Mouse (Mus musculus): ENCODE results near the gene Cox7a2. TPM values are rescaled to one million over a fixed set of nuclear protein-coding genes. Genes with fewer than 3 reads are reported as not detected.
A peak's percentile ranks its signal among the peaks of the same experiment; 100 is the strongest.

Gene Cox7a2
- 100 to 1,000 TPM; 412 to 418 TPM for total RNA-seq (2021)
- long read RNA-seq, experiment 1, transcript Cox7a2-201 (4 exons, 659 nt), result major isoform, 504 of 542 reads
- long read RNA-seq, experiment 1, partial matches to known transcripts, result 5 of 542 reads
- long read RNA-seq, experiment 1, other reads (novel, unspliced or antisense), result 29 of 542 reads
- long read RNA-seq, experiment 2, transcript Cox7a2-201 (4 exons, 659 nt), result major isoform, 387 of 430 reads
- long read RNA-seq, experiment 2, partial matches to known transcripts, result 2 of 430 reads
- long read RNA-seq, experiment 2, other reads (novel, unspliced or antisense), result 38 of 430 reads

DNA sequence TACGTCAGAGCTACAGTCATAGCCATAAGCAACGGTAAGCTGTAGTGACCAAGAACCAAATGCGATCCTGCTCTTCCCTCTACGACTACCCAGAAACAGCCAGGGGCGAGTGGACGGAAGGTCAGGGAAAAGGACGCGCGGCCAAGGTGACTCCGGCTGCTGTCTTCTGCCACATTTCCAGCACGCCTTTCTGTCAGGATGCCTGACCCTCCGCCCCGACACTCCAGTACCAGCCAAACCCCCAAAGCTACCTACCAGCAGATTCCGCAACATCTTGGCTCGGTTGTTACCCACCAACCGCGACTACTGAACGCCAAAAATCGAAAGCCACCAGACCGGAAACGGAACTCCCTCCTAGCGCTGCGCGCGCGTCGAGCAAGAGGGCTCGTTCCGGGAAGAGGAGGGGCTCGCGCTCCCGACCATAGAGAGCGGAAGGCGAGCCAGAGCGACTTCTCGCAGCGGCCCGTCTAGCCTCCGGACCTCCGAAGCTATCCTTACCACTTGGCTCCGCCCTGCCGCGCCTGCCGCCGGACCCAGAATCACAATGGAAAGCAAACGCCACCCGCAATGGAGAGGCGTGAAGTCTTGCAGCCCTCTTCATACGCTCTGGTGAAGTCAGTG, at the start of gene Cox7a2:
Gene Cox7a2 (minus strand): TSS at position 494 of the 621 bp plus-strand sequence.
- intact Hi-C loops (cut with DNase I), result no loop called here
- DNase-seq (ENCODE audit: low spot score in 2 of 2), result peak; percentile 94 to 96

DNA sequence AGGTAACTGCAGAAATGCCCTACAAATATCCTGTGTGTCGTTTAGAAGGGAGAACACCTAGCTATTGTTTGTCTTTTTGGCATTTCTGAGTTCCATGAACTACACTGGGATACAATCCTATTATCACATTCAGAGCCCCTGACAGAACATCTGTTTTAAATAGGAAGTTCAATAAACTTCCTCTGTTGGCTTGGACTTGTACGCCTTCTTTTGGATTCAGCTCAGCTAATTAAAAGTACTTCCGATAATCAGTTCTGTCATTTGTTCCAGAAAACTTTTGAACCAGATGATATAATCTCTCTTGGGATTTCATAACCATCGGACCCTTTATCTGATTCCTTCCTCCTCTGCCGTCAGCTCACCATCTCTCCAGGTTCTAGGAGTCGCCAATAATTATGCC, 49.7 kb upstream of the Cox7a2 start:
- DNase-seq (ENCODE audit: low spot score in 2 of 2), result no peak
- intact Hi-C loops (cut with DNase I), result no loop called here

DNA sequence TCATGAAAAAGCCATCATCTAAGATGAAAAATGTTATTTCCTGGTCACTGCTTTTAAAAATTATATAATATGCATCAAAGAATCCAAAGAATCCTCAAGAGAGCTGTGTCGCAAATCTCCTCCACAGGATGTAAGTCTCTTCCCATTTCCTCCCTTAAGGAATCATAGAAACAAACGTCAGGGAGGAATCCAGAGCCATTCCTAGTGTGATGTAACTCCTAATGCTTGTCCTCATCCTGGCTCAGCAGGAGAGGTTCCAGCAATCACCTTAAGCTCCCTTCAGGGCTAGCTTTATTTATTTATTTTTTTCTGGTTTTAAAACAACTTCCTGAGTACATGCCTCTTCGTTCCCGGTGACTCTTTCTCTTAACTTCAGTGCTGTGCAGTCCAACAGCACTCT, 47.5 kb upstream of the Cox7a2 start:
- no peak for DNase-seq (ENCODE audit: low spot score in 2 of 2)
- intact Hi-C loops (cut with DNase I), result no loop called here

DNA sequence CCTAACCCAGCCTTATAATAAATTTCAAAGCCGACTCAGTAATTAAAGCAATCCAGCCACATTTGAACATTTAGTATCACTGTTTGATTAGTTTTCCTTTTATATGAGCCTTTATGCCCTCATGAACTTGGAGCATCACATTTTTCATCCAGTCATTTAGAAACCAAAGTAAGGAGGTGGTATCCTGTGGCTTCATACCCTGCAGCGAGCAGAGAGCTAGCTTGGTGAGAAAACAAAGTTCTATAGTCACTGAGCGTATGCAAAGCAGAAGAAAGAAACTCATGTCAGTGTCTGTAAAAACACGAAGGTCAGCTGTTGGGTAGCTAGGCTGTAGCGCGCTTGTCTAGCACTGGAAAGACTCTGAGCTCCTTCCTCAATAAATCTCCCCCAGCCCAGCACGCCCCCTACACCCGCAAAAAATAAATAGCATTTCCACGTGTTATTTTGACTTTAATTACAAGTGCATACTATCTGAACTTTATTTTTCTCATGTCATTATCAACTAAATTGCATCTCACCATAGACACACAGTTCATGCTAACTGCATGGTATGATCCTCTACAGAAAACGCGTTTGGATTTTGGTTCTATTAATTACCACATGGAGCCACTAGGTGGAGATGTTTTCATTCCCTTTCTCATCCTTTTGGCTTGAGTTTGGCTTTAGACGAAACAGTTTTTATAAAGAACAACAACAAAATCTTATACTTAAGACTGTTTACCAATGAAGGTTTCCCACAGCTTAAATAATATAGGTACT, 46.8 kb upstream of the Cox7a2 start:
- intact Hi-C loops (cut with DNase I), result loop anchor here (1.0 kb wide), 1 partner anchor 196 kb away; no protein-coding TSS in a partner anchor
- DNase-seq (ENCODE audit: low spot score in 2 of 2), result peak; percentile 60 to 68

DNA sequence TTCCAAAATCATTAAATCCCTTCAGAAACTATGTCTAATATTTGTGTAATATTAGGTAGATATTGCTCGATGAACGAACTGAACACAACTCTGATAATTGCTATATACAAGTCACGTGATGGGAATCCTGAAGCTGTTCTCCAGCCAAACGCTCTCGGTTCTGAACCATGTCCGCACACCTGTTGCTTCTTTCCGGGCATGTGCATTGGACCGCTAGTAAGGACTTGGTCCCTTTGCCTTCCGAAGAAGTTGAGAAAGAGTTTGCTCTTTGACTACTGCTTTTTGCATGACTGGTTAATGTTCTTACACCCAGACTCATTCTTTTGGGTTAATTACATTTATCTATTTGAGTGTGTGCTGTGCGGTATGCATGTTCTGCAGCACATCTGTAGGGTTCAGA, 45.7 kb upstream of the Cox7a2 start:
- intact Hi-C loops (cut with DNase I), result no loop called here
- no peak for DNase-seq (ENCODE audit: low spot score in 2 of 2)

DNA sequence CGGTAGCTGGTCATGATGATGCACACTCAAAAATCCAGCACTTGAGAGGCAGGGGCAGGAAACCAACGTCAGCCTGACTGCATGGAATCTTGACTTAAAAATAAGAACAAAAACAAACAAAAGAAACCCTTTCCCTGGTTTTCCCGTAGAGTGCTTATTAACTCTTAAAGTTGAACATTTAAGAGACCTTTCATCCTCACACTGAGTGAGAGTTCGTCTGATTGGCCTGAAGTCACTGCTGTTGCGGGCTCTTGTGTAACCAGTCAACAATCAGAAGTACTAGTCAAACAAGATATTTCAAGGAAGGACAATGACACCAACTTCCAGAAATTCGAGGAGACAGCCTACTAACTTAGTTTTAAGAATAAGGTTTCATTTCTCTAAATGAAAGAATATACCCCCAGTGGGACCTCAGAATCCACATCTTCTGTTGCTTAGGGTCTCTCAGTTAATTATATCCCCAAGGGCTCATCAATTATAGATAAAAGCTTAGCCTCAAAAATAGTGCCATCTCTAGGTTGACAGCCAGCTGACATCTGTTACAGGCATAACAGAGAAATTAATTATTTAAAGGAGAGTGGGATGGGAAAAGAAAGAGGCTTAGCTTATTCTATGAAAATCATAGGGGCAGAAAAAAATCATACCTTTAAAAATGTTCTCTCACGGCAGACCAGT, 36.9 kb upstream of the Cox7a2 start:
- intact Hi-C loops (cut with DNase I), result no loop called here
- DNase-seq (ENCODE audit: low spot score in 2 of 2), result no peak

DNA sequence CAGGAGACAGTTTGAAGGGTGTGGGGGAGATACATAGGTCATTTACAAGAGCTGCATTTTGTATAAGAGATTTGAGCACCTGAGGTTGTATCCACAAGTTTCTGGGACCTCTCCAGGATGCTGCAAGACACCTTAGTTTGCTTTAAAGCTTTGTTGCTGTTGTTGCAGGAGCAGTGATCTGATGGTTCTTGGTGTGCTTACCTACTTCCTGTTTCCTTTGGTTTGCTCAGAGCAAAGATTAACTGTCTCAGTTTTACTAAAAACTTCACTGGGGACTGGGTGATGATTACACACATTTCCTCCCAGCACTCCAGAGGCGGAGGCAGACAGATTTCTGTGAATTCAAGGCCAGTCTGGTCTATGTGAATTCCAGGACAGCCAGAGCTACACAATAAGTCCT, 35.4 kb upstream of the Cox7a2 start:
- DNase-seq (ENCODE audit: low spot score in 2 of 2), result no peak
- intact Hi-C loops (cut with DNase I), result no loop called here

DNA sequence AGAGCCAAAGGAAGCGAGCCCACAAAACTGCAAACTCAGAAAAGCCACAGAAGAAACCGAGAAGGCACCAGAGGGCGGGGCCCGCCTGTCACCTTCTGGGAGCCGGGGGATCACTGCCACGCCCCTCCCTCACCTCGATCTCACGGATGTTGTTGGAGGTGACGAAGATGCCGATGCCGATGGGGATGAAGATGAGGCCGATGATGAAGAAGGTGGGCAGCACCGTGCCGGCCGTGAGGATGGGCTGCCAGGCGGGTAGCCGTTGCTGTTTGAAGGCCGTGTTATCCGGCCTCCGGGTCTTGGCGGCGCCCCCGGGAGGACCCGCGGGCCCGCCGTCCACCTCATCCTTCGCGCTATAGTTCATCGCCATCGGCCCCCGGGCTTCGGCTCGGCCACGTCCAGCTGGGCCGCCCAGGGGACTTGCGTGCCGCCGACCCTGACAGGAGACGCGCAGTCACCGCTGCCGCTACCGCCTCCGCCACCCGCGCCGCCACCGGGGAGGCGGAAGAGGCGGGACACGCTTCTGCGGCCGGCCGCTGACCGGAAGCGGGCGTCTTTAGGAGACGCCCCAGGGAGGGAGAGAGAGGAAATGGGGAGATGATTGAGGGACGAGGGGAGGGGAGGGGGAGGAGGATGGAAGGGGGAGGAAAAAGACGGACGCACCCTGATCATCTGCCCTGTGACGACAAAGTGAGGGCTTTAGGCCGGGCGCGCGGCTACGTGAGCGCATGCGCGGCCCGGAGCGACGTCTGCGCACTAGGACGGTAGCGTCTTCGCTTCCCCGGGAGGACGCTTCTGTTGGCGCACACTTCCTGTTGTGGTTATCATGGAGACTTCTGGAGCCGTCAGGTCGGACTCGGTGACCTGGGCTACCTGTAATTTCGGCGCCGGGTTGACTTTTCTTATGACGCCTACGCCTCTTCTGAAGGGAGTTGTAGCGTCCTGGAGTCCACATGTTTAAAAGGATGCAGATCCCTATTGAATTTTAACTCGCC, 33.5 kb upstream of the Cox7a2 start, which contains the start of gene Tmem30a:
Gene Tmem30a (minus strand): TSS at position 667 of the 995 bp plus-strand sequence.
- intact Hi-C loops (cut with DNase I), result no loop called here
- DNase-seq (ENCODE audit: low spot score in 2 of 2), result peak; percentile 96 to 98

DNA sequence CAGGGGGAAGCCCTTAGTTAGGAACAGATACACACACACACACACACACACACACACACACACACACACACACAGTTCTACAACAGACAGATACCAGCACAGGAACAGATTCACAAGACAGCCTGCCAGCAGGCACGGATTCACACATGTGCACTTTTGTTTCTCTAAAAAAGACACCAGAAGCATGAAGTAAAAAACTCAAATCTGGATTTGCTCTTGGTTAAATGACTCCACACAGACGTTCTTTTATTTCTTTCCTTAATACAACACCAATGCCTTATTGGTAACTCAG, 26.1 kb upstream of the Cox7a2 start:
- intact Hi-C loops (cut with DNase I), result no loop called here

DNA sequence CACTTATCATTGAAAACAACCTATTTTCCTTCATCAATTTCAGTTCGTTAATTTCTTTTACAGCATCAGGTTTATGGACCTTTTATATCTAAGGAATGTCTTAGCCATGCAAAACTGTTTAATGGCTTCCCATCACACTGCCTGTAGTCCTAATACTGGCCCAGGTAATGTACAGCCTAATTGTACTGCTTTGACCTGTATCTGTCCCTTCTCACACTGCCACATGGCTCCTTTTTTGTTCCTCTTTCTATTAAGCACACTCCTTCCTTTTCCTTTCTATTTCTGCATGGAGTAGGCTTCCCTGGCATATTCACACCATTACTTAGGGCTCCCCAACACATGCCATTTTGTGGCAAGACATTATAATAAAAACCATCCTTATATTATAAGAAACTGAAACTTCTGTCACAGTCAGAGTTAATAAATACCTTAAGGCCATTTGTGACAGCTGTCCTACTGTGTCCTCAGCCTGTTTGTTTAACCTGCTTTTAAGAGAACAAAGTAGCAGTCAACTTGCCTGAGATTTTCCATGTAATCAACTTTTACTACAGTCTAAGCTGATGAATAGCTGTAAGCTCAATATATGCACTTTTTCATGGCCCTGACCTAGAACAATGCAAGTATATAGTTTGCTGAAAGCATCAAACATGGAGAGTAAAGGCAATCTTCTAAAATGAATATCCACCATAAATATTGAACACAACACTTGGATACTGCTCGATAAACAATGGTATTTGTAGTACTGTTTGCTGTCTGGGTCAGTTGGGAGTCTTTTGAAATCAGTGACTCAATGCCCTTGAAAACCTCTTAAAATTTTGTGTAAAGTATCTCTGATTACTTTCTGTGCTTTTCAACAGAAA, 25.5 kb upstream of the Cox7a2 start:
- DNase-seq (ENCODE audit: low spot score in 2 of 2), result no peak
- intact Hi-C loops (cut with DNase I), result no loop called here

More for the DNA sequence above, 26.1 kb upstream of the Cox7a2 start:
- DNase-seq (ENCODE audit: low spot score in 2 of 2), result peak; percentile 38 to 82

DNA sequence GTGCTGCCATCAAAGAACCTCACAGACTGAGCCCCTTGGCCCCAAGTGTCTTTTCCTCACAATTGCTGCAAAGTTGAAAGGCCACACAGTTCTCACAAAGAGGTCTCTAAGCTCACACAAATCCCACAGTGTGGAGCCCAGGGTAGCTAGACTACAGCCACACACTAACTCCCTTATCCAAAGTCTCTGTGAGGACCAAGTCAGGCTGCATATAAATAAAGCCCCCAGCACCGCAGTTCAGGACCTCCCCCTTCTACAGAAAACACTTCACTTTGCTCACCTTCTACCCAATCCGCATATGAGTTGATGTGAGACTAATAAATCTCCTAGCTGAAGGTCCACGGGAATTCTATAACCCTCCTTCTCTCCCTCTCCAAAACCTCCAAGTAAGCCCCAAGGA, 24.8 kb upstream of the Cox7a2 start:
- intact Hi-C loops (cut with DNase I), result no loop called here
- no peak for DNase-seq (ENCODE audit: low spot score in 2 of 2)

DNA sequence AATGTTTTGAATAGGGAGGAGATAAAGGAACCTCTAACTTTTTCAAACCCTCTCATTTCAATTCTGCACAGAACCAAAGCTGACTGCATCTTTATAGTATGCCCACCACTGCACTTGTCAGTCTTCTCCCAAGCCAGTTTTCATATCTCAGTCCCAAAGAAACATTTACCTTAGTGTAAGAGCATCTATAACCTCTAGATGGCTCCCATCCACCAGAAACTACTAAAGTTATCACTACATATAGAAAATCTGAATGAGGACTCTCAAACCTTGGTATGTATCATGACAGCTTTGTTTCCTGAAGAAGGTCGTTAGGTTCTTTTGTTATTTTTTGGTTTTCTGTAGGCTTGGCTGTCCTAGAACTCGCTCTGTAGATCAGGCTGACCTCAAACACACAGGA, 19.7 kb upstream of the Cox7a2 start:
- intact Hi-C loops (cut with DNase I), result no loop called here
- DNase-seq (ENCODE audit: low spot score in 2 of 2), result peak in 1 of 2 experiments; percentile 20

DNA sequence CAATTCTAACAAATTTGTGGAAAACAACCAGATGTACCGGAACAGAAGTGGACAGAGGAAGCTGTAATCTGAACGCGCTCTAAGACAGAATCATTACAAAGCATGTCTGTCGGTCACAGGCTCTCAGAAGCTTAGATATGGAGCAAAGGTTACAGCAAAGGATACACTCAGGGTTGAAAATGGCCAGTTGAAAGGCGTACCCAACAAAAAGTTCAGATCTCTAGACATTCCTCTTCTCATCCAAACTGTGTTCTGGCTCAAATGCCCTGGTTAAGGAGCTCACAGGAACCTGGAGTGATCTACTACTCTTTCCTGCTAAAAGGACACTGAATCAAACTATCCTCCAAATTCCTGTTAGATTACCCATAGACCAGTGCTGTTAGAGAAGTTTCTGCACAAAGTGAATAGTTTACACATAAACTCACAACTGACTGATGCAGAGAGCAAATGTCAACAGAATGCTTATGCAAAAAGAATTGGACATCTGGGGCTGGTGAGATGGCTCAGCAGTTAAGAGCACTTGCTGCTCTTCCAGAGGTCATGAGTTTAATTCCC, 7.4 kb upstream of the Cox7a2 start:
- intact Hi-C loops (cut with DNase I), result no loop called here
- DNase-seq (ENCODE audit: low spot score in 2 of 2), result no peak

DNA sequence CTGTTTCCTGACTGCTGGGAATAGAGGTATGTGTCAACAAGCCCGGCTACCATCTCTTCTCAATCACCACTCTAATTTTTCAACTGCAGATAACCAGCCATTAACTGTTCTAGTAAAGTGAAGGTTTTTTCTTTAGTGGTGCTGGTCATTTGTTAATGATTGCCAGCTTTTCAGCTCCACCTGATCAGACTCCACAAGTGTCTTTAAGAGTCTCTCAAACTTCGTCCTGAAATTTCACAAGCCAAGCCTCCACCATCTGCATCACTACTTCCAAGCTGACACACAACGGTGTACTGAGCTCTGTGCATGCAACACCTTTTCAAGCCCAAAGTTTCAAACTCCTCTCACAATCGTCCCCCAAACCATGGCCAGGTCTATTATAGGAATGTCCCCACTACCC, 5.7 kb upstream of the Cox7a2 start:
- intact Hi-C loops (cut with DNase I), result no loop called here

DNA sequence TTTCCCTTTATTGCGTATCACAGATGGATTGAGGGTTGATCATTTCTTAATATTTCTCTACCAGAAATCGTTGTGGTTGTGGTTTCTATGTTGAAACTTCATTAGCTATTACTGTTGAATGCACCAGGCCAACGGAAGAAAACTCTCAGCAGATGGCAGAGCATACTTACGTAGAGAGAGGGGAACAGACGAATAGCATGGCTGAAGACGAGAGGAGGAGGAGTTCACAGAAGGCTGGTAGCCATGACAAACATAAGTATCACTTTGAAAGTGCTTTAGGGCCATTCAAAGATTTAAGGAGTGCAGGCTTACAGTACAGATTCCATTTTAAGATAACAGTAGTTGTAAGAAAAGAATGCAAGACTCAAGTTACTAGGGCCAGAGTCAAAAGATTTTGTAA, 2.8 kb upstream of the Cox7a2 start:
- intact Hi-C loops (cut with DNase I), result no loop called here

More for the DNA sequence above, 5.7 kb upstream of the Cox7a2 start:
- DNase-seq (ENCODE audit: low spot score in 2 of 2), result no peak

DNA sequence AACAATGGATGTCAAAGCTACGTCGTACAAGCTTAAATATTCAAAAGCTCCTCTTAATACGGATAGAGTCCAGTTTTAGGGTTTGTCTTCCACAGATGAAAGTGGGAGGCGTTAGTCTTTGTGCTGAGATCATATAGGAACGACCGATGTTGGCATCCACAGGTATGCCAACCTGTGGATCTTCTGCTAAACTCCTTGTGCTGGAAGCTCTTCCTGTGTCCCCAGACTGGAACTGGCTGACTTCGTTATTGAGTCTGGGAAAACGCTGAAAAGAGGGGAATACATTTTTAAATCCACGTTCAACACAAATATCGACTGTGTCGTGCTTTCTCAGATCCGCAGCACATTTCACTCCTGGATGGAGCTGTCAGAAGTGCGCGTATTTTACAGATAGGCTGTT, 398 bp upstream of the Cox7a2 start:
- DNase-seq (ENCODE audit: low spot score in 2 of 2), result peak; percentile 8 to 9
- intact Hi-C loops (cut with DNase I), result no loop called here

More for the DNA sequence above, 2.8 kb upstream of the Cox7a2 start:
- DNase-seq (ENCODE audit: low spot score in 2 of 2), result no peak

DNA sequence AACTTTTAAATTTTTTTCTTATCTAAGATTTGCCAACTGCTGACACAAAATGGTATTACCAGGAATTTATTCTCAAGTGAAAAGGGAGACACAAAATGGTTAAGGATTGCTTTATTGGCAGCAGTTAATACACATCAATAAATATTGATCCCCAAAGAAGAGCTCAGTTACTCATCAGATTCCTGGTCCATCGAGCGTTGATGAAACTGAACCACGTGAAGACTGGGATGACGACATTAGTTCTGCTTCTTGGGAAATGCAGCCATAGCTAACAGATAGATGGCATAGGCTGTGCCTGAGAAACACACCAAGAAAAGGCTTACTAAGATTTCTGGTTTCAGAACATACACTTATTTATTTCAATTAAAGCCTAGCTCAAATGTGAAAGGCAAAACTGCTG, 4.4 kb downstream of the Cox7a2 start:
- intact Hi-C loops (cut with DNase I), result no loop called here
- no peak for DNase-seq (ENCODE audit: low spot score in 2 of 2)

DNA sequence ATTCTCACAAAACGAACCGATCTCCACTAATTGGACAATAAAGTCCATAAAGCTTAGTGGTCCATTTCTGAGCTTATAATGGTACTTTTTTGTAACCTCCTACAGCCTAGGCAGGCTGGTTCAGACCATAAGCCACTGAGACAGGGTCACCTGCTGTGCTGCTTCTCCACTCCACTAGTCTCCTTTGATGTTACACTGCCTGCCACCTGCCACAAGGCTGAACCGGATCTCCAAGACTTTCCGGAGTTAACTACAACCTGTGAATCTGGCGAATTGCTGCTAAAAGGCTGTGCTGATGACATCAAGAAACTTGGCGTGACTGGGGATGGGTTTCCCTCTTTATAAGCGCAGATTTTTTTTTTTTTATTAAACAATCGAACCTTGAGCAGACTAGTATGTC, 7.8 kb downstream of the Cox7a2 start:
- intact Hi-C loops (cut with DNase I), result no loop called here
- no peak for DNase-seq (ENCODE audit: low spot score in 2 of 2)
